Mouse (Mus musculus) cerebellum, adult 9-10 months (tissue): ENCODE measurements around the gene Atf1.
A peak's percentile ranks its signal among the peaks of the same experiment; 100 is the strongest.
"Not testable (repeated sequence)": the region's sequence is repeated elsewhere in the genome, so short reads cannot be mapped to it uniquely, and the experiment has no call there.

Source experiments
- DNase-seq: peaks from one replicate; pipeline ENCODE4 v3.0.0; 2022

The Atf1 gene

DNA sequence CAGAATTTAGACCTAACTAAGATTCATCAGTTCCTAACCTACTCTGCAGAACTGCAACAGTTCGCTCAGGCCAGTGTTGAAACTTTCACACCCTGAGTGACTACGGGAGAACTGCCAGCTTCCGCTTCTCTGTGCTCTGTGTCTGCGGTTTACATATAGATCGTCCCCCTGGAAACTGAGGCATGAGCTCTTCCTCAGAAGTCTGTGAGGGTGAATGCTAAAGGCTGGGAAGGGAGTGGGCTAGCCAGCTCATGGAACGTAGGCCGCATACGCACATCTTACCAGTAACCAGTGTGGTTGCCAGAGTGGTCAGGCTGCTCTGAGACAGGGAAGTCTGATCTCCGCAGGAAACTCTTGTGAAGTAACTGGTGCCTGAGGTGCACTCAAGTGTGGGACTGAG lies 11.4 kb upstream of the Atf1 start:
- no peak for DNase-seq

DNA sequence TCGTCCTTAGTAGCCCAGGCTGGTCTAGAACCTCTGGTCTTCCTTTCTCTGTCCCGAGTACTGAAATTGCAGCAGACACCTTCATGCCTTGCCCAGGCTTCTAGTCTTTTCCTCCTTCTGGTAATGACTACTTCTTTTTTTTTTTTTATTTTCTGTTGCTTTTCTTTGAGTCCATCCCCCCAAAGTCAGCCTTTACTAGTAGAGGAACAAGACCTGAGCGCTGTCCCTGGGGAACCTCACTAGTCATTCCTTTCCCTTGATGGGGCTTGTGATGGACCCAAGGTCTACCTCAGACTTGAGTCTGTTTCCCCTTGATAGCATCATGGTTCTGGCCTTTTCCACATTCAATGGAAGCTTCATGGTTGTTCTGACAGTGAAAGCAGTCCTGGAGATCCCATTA lies 9.6 kb upstream of the Atf1 start:
- no peak for DNase-seq

DNA sequence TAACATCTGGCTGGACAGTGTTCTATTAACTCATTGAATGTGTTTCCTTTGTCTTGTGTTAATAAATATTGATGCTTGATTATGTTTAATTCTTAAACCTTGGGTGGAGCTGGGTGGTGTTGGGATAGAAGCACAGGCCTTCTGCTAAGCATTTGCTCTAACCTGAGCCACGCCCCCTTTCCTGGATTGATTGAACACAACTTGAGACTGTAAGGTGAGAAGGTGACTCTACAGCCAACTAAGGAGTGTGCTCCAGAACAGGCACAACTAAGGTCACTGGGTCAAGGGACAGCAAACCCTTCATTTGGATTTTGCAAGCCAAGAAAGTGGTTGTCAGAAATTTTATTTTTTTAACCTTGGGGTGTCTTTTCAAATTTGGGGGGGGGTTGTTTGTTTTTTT lies 8.2 kb upstream of the Atf1 start:
- no peak for DNase-seq

DNA sequence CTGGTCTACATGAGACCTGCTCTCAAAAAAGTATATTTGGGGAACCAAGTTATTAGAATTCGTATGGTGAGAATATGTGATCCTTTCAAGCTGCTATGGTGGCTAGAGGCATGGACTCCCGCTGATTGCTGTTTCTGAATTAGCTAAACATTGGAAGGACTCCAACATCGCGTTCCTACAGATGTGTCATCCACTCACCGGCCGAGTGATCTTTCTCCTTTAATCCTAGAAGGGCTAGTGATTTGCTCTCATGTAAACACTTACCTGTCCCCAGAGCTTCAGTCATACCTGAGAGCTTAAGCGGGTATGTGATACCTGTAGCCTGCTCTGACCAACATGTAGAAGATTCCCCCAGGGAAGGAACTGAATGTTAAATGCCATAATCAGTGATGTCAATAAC lies 6.7 kb upstream of the Atf1 start:
- DNase-seq: no peak

DNA sequence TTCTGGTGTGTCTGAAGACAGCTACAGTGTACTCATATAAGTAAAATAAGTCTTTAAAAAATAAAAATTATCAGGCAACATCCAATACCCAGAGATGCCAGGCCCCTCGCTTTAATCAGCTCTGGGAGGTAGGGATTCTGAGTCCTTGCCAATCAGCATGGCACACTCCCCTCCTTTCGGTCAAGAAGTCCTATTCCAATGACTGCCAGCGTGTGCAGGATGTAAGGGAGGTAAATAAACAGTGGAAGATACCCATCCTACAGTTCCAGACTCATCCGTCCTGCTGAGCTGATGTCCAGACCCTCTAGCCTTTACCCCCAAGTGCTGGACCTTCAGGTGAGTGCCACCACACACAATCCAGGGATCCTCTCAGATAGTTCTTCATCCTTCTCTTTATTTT lies 2.2 kb upstream of the Atf1 start:
- no peak for DNase-seq

DNA sequence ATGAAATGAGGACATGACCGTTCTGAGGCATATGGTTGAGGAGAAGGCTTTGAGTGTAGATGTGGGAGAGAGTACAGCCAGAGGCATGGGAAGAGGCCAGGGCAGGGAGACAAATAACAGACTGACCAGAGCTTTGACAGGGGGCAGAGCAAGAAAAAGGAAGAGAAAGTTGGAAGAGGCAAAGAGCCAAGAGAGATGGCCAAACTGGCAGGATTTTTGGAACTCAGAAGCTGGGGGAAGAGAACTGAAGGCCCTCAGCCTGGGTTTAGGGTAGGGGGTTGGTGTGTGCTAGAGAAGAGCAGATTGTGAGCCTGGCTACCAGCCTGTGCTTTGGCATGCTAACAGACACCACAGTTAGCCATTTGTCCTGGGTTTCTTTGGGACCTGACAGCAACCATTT lies 1.7 kb upstream of the Atf1 start:
- DNase-seq: peak; percentile 81

DNA sequence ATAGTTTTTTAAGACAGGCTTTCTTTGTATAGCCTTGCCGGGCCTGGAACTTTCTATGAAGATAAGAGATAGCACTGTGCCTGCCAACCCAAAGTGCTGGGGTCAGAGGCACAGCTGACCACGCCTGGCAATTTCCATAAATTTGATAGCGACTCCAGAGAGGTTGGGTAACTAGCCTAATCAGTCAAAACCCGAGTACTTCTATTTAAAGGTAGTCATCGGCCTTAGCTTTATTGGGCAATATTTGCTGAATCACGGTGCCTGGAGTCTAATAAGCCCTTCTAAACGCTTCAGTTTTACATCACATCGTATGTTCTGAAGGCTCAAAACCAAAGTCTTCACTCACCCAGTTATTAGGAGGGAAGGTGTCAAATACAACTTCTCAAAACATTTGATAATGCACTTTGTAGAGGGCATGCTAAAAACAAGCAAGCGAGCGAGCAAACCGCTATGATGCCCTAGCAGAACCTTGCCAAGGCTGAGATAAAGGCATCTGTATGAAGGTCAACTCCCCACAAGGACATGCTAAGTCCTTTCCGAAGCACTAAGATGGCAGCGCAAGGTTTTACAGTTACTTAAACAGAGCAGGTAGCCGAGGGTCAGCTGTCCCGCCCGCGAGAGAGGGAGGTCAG lies 472 bp upstream of the Atf1 start:
- DNase-seq: no peak

DNA sequence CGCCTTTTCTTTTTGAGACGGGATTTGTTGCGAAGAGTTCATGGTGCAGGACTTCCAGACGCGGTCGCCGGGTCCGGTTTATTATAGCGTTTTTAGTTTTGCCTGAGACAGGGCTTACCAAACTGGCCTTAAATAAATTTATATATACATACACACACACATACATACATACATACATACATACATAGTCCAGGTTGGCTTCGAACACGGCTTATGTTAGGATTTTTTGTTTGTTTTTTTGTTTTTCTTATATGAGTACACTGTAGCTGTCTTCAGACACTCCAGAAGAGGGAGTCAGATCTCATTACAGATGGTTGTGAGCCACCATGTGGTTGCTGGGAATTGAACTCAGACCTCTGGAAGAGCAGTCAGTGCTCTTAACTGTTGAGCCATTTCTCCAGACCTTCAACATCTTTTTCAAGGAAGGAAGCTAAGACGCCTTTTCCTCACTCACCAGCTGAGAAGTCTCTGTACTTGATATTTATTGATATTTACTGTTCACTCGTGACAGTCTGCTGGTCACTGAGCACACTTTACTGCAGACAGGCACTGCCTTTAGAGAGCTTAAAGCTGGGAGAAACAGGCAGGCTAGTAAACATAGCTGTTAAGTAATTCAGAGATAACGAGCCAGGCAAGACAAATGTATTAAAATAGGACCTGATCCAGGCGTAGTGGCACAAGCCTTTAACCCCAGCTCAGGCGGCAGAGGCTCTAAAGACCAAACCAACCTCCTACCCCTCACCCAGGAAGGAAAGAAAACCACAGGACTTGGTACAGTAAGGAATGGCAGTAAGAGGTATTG lies 1.1 kb downstream of the Atf1 start:
- no peak for DNase-seq

DNA sequence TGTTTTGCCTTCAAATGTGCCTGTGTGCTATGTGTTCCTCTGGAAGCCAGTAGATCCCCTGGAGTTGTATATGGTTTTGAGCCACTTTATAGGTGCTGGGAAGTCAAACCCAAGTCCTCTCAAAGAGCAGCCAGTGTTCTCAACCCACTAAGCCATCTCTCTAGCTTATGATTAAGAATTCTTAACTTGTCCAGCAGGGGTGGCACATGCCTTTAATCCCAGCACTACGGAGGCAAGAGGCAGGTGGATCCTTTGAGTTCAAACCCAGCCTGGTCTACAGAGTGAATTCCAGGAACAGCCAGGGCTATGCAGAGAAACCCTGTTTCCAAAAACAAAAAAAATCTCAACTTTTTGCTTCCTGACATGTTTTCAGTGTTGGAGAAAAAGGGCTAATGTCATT lies 3.0 kb downstream of the Atf1 start:
- DNase-seq: no peak

DNA sequence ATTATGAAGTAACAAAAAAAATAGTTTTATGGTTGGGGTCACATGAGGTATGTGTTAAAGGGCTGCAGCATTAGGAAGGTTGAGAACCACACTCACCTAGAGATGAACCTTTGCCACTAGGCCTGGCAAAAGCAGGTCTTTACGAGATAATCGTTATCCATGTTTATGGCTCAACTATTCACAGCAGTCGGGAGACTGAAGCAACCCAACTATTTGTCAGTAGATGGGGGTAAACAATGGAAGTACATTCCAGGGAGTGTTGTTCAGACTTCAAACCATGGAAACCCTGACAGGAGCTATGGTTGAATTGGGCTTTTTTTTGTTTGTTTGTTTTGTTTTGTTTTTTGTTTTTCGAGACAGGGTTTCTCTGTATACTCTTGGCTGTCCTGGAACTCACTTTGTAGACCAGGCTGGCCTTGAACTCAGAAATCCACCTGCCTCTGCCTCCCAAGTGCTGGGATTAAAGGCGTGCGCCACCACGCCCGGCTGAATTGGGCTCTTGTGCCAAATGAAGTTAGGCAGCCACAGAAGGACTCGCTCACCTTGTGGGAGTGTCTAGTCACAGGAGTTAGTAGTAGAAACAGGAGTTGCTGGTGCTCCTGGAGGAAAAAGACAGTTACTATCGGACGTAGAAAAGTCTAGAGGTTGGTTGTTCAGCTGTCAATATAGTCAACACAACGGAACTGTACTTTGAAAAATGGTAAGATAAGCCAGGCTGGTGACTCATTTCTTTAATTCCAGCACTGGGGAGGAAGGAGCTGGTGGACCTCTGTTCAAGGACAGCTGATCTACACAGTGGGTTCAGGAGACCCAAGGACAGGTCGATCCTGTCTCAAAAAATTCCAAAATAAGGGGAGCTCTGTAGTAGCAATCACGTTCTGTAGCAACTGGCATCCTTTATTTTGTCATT lies 4.3 kb downstream of the Atf1 start:
- DNase-seq: peak; percentile 14

DNA sequence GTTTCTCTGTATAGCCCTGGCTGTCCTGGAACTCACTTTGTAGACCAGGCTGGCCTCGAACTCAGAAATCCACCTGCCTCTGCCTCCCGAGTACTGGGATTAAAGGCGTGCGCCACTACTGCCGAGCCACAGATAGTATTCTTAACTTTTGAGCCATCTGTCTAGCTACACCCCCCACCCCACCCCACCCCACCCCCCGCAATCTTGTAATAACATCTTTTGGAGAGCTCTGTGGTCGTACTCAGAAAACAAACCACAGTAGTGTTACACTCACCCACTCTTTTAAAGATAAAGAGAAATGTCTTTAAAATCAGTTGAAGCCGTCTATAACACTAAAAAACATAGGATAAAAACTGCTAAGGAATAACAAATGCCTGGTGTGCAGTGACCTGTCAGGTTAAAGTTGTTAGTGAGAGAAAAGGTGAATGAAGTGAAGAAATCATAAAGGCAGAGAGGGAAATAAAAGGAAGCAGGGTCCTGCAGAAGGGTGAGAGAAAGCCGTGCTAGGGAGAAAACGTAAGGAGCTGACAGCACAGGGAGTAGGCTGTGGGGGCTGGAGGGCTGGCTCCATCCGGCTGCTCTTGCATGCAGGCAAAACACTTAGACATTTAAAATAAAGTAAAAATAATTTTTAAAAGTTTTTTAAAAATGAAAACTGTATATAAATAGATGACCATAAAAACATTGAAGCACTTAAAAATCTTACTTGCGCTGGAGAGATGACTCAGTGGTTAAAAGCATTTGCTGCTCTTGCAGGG lies 7.8 kb downstream of the Atf1 start:
- no peak for DNase-seq

DNA sequence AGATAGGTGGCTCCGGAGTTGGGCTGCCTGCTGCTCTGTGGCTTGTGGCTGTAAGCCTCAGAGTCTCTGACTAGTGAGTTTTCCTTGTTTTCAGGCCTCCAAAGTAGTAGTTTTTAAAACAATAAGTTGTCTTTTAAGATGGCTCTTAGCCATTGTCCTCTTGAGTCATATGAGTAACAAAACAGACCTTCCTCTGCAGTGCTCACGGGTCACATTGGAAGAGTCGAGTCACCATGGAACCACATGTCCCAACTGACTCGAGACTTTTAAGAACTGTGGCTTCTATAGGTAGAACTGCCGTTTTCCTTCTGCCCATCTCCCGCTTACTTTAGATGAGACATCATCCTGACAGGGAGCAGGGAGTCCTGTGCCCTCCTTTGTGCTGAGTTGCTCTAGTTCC lies 9.3 kb downstream of the Atf1 start:
- DNase-seq: no peak

DNA sequence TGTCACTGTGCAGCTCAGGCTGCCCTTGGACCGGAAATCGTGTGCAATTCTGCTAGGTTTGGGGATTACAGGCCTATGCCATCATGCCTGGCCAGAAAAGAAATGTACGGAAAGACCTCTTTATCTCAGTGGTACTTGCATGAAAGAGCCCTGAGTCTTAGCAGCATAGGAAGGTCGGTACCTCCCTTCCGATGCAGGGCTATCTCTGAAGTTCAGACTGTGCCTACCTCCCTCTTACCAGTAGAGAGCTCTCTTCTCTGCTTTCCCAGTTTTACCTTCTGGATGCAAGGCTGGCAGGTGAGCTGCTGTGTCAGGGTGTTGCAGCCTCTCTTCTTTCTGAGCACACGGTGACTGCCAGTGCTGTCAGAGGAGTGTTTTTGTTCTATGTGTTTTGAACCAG lies 14.2 kb downstream of the Atf1 start:
- DNase-seq: no peak

DNA sequence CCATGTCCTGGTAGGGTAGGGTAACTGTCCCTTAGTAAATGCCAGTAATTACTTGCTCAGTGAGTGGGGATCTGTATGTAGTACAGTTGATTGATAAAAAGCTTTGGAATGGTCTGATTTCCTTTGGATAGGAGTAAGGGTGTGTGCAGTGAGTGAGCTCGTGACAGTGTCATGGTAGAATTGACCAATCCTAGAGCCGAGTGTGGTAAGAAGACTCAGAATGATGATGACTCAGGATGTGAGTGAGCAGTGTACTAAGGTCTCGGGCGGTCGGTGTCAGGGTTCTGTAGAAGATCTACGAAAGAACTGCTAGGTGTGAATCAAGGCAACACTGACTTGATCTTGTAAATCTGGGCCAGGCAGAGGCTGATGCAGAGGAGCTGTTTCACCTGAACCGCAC lies 18.3 kb downstream of the Atf1 start:
- DNase-seq: no peak

DNA sequence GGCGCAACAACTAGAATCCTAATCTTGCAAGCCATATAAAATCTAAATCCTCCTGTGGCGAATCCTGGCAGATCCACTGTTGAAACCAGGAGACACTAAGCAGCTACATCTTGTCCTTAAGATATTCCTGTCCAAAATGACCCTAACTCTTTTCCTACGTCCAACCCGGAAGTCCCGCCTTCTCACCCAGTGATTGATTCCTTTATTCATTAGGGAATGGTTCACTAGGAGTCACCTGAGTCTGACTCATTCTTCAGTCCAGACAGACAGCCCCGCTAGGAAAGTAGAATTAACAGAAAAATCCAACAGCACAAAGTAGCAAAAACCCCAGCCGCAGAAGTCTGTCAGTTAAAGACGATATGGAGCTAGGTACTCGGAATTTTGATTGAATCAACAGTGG lies 19.7 kb downstream of the Atf1 start:
- no peak for DNase-seq

DNA sequence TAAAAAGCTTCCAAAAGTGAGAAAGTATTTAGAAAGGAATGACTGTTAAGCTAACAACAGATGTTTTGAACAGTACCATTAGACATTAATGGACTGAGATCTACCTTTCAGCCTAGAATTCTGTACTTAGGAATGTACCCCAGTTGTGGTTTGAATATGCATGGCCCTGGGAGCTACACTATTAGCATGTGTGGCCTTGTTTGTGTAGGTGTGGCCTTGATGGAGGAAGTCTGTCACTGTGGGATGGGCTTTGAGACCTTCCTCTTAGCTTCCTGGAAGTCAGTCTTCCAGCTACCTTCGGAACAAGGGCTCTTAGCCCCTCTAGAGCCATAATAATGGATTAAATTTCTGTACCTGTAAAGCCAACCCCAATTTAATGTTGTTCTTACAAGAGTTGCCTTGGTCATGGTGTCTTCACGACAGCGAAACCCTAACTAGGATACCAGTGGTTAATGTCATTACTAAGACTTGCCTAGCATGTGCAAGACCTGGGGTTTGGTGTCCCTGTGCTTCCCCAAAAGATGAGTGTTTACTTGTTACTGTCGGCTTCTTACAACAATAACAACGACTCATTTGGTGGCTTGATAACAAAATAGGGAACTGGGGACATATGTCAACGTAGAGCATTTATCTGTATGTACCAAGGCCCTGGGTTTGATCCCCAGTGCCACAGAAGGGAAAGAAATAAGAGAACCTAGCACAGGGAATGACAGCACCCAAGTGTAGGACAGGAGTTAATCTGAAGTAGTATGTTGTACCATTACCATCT lies 21.2 kb downstream of the Atf1 start:
- no peak for DNase-seq

DNA sequence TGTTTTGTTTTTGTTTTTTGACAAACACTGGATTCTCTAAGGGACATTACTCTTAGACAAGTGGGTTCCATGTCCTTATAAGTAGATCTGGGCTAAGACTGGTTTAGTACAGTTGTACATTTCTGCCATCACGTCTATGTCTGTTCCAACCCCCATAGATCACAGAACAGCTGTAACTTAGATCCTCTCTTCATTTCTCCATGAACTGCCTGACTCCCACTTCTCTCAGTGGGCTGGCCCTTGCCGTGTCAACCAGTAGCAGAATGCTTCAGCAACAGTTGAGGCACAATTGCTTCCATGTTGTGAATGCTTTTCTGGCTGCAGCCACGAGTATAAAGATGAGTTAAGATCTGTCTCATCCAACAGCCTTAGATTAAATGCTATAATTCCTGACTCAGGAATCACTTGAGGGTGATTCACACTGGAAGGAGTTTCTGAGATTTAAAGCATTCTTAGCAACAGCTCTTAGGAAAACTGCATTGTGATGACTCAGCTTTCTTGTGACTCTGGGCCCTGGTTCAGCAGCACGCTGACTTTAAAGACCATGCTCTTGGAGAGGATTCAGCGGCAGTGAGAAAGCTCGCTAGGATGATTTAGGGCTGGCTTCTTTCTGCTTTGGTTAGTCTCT lies 23.6 kb downstream of the Atf1 start:
- DNase-seq: no peak

DNA sequence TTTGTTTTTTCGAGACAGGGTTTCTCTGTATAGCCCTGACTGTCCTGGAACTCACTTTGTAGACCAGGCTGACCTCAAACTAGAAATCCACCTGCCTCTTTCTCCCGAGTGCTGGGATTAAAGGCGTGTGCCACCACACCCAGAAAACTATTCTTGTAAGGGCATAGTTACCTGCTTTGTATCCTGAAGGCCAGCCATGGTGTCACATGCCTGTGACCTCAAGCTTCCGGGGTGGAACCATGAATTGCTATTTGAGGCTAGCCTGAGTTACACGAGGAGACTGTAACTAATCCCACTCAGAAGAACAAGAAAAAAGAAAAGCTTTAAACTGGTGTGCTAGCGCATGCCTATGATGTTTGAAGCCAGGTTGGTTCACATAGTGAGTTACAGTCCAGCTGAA lies 28.8 kb downstream of the Atf1 start:
- DNase-seq: no peak

DNA sequence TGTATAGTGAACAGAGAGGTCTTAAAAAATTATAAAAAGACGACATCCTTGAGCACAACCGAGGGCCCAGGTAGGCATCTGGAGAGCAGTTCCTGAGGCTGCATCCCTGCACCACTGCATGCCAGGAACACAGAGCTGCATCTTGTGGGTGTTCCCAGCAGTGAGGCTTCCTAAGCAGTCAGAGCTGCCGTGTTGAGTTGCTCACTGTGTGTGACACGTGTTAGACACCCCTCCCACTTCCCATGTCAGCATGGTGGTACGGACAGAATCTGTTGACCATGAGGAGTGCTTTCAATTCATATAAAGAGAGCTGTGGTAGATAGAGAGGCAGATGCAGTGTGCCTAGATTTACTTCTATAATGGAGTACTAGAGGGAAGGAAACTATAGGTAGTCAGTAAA lies 29.7 kb downstream of the Atf1 start:
- no peak for DNase-seq

DNA sequence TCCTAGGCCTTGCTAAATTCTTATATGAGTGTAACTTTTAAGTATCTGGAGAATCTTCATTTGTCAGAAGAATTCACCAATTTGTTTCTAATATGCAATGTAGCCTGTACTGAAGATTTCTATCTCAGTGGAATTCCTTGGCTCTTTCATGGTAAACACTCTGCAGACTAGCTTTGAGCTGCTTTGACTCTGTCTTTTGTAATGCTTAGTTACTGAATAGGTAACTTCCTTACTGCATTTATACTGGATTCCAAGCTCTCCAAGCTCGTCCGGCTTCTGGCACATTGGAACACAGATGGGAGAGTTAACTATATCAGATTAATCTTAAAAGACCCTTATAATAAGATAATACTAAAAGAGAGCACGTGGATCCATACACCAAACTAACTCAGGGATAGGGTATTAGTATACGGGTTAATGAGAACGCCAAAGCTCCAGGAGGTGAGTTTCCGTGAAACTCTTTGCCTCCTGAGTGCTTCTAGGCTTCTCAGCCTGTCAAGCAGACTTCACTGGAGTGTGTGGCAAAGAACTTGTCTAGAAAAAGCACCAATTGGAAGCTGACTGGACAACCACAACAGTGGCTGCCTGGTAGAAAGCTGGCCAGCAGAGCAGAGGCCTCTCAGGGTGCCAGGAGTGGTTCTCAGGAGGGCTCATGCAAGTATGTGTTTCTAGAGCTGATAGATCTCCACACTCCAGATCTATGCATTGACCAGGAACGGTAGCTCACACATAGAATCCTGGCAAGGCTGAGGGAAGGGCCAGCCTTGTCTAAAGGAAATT lies 31.2 kb downstream of the Atf1 start:
- no peak for DNase-seq

DNA sequence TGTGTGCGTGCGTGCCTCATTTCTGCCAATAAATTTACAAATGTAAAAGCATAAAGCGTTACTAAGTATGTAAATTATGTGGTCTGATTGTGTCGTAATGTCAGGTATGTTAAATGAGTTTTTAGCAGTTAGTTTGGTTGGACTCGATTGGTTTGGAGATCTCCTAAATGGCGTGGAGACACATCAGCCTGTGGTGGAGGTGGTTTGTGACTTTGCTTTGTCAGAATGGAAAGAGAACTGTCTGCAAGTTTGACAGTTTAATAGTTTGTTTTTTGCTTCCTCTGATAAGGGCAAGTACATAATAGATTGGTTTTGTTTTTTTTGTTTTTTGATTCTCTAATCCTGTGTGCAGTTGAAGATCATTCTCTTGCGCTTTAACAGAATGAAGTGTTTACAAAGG lies 32.7 kb downstream of the Atf1 start:
- DNase-seq: not testable (repeated sequence)
